Mouse (Mus musculus) spleen, adult 12 weeks (tissue): ENCODE results near the gene Shc2.

Experiments
- DNase-seq: peaks from one replicate; pipeline ENCODE4 v3.0.0; 2022; ENCODE audit warnings: low spot score

The Shc2 gene

DNA sequence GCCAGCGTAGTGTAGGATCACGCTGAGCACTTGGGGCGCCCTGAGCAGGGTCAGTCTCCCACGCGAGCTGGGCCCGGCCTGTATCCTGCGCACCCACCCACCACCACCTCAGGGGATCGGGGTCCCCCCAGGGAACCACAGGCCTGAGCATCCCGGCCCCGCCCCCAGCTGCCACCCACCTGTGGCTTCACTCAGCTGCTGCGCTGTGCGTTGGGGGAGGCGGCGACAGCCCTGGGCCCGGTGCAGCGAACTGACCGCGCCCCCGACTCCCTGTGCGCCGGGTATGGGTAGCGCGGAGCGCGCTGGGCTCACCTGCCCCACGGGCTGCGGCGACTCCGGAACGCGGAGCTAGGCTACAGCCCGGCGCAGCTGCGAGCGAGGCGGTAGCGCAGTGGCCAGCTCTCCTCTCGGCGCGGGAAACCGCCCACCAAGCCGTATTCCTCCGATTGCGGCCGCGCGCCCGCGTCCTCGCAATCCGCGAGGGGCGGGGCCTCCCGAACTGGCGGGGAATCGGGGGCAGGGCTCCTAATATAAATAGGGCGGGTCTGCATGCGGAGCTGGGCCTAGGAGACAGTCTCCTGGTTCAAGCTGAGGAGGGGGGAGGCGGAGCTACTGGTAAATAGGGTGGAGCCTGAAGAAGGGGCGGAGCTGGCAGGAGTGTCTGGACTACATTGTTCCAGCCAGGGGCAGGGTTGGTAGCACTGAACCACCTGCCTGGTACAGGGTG, 24.0 kb downstream of the Shc2 start, which contains the start of gene C2cd4c:
TSS of gene C2cd4c (minus strand) at position 448 of the 727 bp plus-strand sequence.
- no peak for DNase-seq

DNA sequence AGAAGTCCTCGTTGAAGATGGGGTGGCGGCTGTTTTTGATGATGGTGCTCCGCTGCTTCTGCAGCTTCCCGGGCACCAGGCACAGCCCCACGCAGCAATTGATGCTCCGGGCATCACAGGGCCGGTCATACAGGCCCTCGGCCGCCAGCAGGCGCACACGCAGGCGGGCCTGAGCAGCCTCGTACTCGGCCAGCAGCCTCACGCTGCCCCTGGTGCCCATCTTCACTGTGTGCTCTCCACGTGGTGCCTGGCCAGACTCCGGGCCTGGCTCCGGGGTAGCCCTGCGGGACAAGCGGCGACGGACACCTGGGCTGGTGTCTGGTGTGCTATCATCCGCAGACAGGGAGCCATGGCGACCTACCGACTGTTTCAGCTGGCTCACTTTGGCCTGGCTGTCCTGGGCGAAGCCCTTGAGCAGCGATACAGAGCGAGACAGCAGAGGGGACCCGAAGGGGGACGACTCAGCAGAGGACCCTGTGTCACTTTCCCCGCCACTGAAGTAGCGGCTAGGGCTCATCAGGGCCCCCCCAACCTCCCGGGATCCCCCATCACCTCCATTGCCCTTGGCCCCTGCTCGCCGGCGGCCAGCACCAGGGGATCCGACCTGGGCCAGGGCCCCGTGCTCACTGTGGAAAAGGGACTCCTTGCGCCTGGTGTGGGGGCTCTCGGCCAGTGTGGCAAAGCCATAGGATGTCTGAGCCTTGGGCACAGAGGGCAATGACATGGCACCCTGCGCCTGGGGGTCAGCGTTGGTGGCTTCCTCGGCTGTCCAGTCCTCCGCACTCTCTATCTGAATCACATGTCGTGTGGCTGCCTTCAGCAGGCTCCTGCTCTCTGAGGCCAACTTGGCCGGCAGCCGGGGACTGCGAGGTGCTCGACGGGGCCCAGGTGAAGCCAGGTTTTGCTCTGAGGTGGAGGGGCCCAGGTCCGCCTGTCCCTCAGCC, 25.3 kb downstream of the Shc2 start:
- DNase-seq, result no peak

DNA sequence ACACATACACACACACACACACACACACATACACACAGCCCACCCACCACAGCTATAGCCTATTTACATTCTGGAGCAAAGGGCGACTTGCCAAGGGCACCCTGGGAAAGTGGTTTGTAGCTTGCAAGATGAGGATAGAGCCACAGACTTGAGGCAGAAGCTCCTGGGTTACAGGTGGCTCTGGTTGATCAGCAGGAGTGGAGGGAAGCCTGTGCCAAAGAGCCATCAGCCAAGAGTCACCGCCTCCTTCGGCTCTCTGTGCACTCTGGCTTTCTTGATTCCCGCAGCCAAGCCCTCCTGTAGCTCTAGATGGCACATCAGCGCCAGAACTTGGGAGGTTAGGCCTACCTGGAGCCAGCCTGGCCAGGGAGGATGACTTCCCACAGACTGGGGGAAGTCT, 26.4 kb downstream of the Shc2 start:
- no peak for DNase-seq

DNA sequence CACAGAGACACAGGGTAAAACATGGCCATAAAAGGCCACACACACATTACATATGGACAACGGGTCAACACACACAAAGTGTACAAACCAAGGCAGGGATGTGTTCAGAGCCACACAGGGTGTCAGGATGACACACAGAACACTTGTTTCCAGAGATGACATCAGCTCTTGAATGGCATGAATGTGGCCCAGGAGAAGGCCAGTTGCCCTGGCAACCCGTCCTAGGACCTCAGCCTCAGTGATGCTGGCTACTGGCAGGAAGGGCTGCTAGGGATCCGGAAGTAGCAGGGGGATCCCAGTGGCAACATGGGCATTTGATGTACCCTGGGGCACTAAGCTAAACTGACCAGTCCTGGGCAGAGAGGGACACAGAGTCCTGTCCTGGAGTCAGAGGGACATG, 28.4 kb downstream of the Shc2 start:
- DNase-seq, result no peak

DNA sequence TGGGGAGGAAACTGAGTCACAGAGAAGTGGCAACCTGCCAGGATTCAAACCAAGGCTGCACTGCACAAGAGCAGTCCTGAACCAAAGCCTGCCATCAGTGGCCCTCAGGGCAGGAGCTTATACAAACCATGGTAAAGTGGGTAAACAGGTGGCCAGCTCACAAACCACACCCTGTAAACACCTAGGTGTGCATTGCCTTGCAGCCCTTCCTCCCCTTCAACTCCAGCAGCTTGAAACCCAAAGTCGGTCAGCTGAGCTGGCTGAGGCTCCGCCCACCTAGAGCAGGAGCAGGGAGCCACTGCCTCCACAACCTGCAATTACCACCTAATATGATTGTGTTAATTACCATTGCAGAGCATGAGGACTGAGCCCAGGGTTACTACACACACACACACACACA, 29.8 kb downstream of the Shc2 start:
- no peak for DNase-seq

DNA sequence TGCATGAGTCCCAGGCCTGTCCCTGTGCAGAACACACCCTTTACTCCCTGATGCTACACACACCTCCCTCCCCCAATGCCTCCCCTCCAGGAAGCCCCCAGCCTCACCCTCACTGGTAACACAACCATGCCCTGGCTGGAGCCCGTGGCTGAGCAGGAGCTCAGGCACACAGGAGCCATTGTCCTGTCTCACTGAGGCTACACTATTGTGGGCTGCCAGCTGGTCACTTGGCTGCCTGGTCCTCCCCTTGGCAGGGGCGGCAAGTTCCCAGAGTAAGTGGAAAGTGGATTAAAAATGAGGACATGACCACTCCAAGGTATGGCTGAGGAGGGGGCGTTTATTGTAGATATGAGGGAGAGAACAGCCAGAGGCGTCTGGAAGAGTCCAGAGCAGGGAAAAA, 31.2 kb downstream of the Shc2 start:
- no peak for DNase-seq

DNA sequence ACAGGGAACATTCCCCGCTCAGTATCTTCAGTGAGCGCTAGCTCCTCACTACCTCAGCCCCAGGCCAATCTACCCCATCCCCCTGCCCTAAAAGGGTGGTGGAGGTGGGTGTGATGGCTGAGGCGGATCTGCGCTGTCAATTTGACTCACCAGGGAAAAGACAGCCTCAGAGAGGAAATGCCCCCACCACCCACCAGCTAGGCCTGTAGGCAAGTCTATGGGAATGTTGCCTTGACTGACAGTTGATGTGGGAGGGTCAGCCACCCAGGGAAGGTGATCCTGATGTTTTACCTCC, 39.8 kb downstream of the Shc2 start:
- DNase-seq, result no peak

DNA sequence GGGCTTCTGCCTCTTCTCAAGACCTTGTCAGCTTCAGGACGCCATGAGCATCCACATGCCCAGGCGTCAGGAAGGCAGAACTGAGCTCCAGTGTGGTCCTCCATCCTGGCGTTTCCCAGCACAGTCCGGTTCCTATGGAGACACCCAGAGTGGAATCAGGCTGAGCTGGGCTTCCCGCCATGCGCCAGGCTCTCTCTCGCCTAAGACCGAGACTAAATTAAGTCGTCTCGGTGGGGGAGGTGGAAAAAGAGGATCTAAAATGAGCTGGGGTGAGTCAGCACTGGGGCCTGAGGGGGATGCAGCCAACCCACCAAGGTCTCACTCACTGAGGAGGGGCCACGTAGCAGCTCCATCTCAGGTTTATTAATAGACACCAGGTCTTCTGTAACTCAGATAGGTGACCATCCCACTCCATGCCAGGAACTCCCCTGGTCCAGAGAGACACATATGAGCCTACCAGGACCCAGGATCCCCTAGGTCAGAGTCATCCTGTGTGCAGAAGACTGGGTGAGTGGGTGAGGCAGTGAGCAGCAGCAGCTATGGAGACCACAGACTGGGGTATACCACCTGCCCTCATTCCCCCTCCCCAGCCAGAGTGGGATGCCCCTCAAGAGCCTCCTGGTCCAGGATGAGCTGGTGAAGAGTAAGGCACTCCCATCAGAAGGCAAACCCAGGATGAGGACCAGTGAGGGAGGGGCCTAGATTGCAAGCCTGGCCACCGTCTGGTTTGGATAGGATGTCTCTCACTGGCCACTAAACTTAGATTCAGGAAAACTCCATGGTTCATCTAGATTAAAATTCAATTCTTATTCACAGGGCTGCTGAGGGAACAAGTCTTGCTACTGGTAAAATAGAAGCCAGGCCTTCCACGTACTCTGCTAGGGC, 40.4 kb downstream of the Shc2 start:
- no peak for DNase-seq

DNA sequence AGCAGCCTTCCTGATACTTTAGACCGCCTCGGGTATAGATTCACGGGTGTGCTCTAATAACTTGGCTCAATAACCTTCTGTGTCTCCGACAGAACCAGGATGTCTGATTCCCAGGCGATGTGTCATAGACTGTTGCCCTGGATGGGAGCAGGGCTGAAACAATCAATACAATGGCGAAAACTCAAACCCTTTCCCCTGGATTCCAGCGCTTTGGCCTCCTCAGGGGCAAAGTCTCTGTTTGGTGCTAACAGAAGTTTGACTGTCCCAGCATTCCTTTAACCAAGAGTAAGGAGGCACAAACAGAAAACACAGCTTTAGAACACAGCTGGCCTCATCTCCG, 42.2 kb downstream of the Shc2 start:
- DNase-seq, result no peak

DNA sequence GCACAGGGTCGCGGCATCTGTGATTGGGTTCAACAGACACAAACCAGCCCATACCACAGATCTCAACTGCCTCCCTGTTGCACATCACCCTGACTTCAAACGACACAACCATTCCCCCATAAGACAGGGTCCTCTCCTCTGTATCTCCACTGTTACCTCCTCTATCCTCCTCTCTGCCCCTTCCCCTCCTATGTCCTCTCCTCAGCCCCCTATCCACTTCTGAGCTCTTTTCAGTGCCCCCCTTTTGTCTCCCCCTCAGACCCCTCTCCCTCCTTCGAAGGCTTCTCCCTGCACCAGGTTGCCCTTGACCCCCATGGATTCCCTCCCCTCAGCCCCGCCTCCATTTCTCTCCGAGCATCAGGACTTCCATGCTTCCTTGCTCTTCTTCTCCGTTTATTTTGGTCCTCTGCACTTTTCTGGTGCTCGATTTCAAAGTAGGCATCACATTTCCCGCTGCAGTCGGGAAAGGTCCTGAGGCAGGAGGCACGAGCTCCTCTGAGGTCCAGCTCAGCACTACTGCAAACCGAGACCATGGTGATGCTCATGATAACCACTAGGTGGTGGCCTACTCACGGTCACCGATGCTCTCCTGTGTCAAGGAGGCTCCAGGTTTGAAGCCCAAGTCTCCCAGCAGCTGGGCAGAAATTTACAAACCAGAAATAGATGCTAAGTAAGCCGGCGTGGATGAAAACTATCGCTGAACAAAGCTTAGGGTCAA, 42.7 kb downstream of the Shc2 start:
- no peak for DNase-seq

DNA sequence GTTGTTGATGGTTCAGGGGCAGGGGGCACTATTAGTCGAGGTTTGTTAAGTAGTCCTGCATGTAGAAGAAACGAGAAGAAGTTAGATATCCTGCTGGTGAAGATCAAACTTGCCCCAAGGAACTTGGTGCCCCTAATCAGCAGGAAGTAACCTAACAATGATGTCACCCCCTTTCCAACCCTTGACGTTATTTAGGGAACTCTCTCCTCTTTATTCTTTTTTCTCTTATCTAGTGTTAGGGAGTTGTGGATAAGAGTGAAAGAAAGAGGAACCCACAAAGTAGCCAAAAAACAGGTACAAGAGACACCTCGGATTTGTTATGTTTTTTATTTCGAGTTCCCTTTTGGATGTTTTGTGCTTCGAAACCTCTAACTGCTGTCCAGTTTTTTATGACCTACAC, 43.6 kb downstream of the Shc2 start:
- no peak for DNase-seq

DNA sequence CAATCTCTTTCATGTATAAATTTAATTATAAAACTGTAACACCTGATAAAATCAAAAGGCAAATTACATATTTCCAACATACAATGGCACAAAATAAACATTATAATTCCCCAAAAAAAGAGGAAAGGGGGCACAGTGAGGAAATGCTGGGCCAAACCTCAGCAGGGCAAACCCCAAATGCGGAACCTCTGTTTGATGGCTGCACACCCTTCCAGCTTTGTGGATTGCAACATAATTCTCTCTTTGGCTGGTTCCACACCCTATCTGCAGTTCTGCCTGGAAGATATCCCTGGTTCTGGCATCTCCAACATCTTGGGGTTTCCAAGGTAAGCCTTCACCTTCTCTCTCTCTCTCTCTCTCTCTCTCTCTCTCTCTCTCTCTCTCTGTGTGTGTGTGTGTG, 47.0 kb downstream of the Shc2 start:
- no peak for DNase-seq

DNA sequence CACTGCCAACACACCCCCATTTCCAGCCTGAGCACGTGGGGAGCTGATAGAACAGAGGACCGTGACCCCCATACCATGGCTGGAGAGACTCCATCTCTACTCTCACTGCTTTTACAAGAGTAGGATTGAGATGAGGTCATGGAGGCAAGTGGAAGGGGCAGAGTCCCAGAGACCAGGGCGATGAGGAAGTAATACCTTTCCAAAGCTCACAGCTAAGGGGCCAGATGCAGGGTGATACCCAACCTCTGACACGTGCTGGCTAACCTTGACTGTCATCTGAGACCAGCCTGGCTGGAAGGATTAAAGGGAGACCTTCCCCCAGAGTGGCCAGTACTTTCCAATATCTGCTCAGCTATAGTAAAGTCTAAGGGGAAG, 50.0 kb downstream of the Shc2 start:
- no peak for DNase-seq

DNA sequence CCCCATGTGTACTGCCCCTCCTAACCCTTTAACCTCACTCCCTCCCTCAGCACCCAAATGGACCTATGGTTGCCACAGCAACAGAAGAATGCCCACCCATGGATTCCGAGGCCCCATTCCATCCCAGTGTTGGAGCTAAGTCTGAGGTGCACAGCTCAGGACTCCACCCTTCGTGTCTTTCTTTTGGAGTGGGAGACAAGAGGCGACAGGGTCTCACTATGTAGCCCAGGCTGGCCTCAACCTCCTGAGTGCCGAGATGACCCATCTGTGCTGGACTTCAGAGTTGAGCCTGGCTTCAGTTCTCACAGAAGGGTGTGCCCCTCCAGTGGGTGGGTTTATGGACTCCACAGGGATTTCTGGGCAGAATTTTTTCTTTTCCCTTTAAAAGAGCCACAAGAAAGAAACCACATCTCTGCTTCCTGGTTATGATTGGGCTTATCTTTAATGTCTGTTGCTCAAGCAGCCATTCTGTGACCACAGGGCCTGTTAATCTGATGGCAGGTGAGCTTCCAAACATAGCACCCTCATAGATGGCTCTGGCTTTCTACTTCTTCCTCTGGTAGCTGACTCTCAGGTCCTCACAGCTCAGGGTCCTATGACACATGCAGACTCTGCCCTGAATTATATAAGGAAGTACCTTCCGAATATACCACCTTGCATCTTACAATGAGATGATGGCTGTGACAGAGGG, 50.5 kb downstream of the Shc2 start, which contains the start of gene Theg:
TSS of gene Theg (minus strand) at position 271 of the 691 bp plus-strand sequence.
- no peak for DNase-seq

DNA sequence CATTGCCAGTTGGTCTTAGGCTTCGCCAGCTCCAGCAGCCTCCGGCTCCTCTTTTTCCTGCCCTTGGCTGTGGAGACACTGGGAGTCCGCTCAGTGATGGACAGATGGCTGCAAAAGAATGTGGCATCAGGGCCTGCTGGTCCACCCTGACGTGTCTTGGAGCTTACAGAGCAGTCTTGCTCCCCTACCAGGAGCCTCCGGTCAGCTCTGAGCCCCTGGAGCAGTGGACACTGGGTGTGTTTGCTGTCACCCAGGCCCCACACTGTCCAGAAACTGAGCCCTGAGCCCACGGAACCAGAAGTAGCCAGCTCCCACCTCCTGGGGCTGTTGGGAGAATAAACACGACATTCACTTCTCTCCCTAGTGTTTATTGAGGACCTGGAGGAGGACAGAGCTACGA, 51.5 kb downstream of the Shc2 start:
- DNase-seq, result no peak

DNA sequence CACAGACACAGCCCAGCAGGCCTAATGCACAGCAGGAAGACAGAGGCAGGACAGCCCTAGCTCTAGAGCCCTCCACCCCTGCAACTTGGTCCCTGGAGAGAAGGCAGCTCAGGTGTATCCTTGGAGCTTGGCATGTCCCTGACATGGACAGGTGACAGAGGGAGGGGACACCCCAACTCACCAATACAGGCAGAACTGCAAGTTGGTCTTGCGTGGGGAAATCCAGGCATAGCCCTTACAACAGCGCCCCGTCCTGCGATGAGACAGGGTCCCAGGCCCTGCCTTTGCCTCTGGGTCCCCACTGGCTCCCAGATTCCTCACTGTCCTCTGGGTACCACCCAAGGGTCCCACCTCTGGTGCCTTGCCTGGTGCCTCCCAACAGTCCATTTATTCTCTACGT, 52.0 kb downstream of the Shc2 start:
- no peak for DNase-seq

DNA sequence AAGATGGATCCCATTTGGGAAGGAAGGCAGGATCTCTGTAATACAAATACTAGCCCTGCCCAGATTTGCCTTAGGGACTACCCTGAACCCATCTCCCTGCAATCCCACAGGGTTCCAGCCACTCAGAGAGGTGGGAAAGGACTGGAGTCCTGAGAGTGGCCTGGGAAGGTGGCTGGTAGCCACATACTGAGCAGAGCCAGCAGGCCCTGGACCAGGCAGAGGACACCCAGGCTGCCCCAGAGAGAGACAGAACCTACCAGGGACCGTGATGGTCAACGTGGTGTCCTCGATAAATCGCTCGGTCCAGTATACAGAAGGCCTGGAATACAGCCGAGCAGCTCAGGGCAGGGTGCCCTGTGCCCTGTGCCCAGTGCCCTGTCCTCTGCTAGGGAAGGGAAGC, 52.6 kb downstream of the Shc2 start:
- DNase-seq, result no peak

DNA sequence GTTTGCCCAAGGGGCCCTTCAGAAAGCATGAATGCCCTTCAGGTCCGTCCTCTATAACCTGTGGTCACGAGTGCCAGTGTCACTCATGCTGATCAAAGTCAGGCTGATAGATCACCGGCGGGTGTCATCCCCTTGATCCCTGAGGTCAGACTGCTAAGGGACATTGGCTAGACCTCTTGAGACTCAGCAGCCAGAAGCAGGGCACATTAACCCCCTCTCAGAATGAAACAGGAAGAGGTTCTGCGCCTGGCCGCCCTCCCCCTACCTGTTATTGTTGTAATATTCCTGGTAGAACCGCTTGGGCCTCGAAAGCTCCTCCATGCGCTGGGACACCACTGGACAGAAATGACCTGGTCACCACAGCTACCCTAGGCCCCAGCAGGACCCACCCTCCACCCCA, 53.3 kb downstream of the Shc2 start:
- DNase-seq, result no peak

DNA sequence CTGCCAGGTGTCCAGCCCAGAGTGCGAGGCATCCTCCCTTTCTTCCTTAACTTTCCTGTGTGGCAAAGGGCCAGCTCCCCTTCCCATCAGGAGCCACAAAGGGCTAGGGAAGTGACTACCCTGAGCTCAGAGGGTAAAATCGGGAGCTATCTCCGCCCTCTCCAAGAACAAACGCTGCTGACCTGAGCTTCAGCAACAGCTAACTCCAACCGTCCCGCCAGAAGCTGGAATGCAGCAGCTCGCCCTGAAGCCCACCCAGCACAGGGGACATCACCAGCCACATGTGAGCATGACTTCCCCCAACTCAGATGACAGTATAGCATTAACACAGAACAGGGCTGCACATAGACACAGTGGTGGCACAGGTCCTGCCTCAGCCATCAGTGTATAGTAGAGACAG, 53.7 kb downstream of the Shc2 start:
- no peak for DNase-seq

DNA sequence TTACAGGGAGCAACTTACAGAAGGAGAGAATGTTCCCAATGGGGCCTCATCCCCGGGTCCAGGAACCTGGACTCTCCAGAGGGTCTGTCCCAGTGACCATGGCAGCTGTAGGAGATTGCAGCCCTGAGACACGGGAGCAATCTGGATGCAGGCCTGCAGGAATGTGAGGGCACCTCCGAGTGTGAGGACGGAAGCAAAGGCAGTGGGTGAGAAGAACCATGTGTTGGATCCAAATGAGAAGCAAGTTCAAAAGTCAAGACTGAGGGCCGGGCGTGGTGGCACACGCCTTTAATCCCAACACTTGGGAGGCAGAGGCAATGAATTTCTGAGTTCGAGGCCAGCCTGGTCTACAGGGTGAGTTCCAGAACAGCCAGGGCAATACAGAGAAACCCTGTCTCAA, 56.2 kb downstream of the Shc2 start:
- no peak for DNase-seq

DNA sequence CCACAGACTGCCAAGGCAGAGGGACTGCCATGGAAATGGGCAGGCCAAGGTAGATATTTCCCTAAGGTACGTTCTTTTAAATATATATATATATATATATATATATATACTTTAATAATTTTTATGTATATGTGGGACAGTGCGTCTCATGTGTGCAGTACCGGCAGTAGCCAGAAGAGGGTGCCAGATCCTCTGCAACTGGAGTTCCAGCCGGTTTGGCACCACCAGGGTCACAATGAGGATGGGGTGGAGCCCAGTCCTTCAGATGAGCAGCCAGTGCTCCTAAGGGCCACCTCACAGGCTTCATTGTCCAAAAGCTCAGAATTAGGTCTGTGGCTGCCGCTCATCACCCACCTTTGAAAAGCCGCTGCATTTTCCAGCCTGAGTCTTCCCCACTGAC, 56.9 kb downstream of the Shc2 start:
- peak; percentile 20 for DNase-seq
